Mouse (Mus musculus): ENCODE data around the gene Tmed4. TPM values are rescaled to one million over a fixed set of nuclear protein-coding genes. Genes with fewer than 3 reads are reported as not detected.

Gene Tmed4
- 10 to 100 TPM; 57.7 to 75.6 TPM for total RNA-seq (2021)
- long read RNA-seq, experiment 1, transcript Tmed4-201 (5 exons, 2,003 nt): major isoform, 83 of 94 reads
- long read RNA-seq, experiment 1, partial matches to known transcripts: 0 of 94 reads
- long read RNA-seq, experiment 1, other reads (novel, unspliced or antisense): 9 of 94 reads
- long read RNA-seq, experiment 2, transcript Tmed4-201 (5 exons, 2,003 nt): major isoform, 78 of 92 reads
- long read RNA-seq, experiment 2, partial matches to known transcripts: 3 of 92 reads
- long read RNA-seq, experiment 2, other reads (novel, unspliced or antisense): 8 of 92 reads

GRCm38 (mm10) chr11:6274387-6275093 lies at the start of gene Tmed4:
Tmed4 (minus strand) TSS chr11:6274870.
- Histone ChIP-seq H3K4me3 (peak within 1 kb of the TSS; percentile 87), H3K27ac (peak within 1 kb of the TSS; percentile 93)
- TF ChIP-seq CTCF (IDR thresholded peaks at IDR 0.05): peak; percentile 82
- DNase-seq: peak; percentile 99
- intact Hi-C loops (cut with DNase I): no loop called here

GRCm38 (mm10) chr11:6323348-6323747 lies 48.7 kb upstream of the Tmed4 start:
- TF ChIP-seq CTCF (IDR thresholded peaks at IDR 0.05): no peak
- H3K4me3 ChIP-seq: no peak overlapping the region
- intact Hi-C loops (cut with DNase I): no loop called here
- no peak overlapping the region for H3K27ac ChIP-seq
- no peak for DNase-seq

GRCm38 (mm10) chr11:6322086-6322485 lies 47.4 kb upstream of the Tmed4 start:
- Histone ChIP-seq H3K27ac (no peak overlapping the region), H3K4me3 (no peak overlapping the region)
- no peak for DNase-seq
- TF ChIP-seq CTCF (IDR thresholded peaks at IDR 0.05): no peak
- intact Hi-C loops (cut with DNase I): no loop called here

DNA sequence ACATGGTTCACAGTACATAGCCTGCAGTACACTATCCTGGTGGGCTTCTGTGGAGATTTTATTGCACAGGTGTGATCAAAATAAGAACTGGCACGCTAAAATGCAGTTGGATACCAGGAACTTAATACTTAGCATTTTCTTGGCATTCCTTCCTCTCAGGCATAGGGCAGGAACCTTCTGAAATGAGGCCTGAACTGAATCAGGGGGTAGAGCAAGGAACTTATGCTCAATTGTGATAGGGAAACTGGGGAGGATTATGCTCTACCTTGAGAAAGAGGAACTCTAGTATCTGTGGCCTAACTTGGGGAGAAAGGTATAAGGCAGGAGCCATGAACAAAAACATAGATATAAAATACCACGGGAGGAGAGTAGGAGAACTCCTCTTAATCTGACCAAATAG lies 44.7 kb upstream of the Tmed4 start:
- no peak for TF ChIP-seq CTCF (IDR thresholded peaks at IDR 0.05)
- Histone ChIP-seq H3K27ac (no peak overlapping the region), H3K4me3 (no peak overlapping the region)
- intact Hi-C loops (cut with DNase I): no loop called here
- DNase-seq: no peak

- no peak overlapping the region for H3K4me3 ChIP-seq
- TF ChIP-seq CTCF (IDR thresholded peaks at IDR 0.05): no peak
- no peak overlapping the region for H3K27ac ChIP-seq
- DNase-seq: no peak
- intact Hi-C loops (cut with DNase I): no loop called here
Observed at GRCm38 (mm10) chr11:6318559-6318958, 43.9 kb upstream of the Tmed4 start.

GRCm38 (mm10) chr11:6316821-6317220 lies 42.2 kb upstream of the Tmed4 start:
- intact Hi-C loops (cut with DNase I): no loop called here
- Histone ChIP-seq H3K4me3 (no peak overlapping the region), H3K27ac (no peak overlapping the region)
- no peak for TF ChIP-seq CTCF (IDR thresholded peaks at IDR 0.05)
- DNase-seq: no peak

GRCm38 (mm10) chr11:6313874-6314406 lies 39.3 kb upstream of the Tmed4 start:
- no peak for TF ChIP-seq CTCF (IDR thresholded peaks at IDR 0.05)
- no peak for DNase-seq
- Histone ChIP-seq H3K27ac (no peak overlapping the region), H3K4me3 (no peak overlapping the region)
- intact Hi-C loops (cut with DNase I): no loop called here

- Histone ChIP-seq H3K27ac (peak overlapping the region; percentile 35; the same call in 1 of the 2 replicates), H3K4me3 (no peak overlapping the region)
- DNase-seq: no peak
- TF ChIP-seq CTCF (IDR thresholded peaks at IDR 0.05): no peak
- intact Hi-C loops (cut with DNase I): no loop called here
Observed at GRCm38 (mm10) chr11:6308181-6308580, 33.5 kb upstream of the Tmed4 start.

- intact Hi-C loops (cut with DNase I): no loop called here
- Histone ChIP-seq H3K27ac (peak overlapping the region; percentile 68), H3K4me3 (peak overlapping the region; percentile 17; the same call in 1 of the 2 replicates)
- TF ChIP-seq CTCF (IDR thresholded peaks at IDR 0.05): no peak
- DNase-seq: no peak
Observed at GRCm38 (mm10) chr11:6305943-6306430, 31.3 kb upstream of the Tmed4 start.

DNA sequence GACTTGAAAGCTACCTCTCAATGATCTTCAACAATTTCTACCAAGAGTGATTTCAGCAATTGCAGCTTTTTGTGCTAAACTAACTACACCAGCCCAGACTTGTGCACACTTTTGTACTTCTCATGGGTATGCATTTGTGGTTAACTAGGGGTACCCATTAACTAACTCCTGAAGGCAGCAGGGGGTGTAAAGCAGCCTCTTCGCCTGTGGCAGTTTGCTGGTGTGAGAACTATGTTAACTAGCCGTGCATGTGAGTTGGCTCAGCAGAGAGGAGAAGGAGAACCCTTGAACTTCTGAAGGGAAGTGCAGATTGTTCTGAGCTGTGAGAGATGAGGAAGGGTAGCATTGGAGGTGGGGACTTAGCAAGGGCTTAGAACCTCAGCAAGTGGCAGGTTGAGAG lies 28.1 kb upstream of the Tmed4 start:
- no peak overlapping the region for H3K27ac ChIP-seq
- intact Hi-C loops (cut with DNase I): no loop called here
- no peak overlapping the region for H3K4me3 ChIP-seq
- DNase-seq: no peak
- TF ChIP-seq CTCF (IDR thresholded peaks at IDR 0.05): no peak

DNA sequence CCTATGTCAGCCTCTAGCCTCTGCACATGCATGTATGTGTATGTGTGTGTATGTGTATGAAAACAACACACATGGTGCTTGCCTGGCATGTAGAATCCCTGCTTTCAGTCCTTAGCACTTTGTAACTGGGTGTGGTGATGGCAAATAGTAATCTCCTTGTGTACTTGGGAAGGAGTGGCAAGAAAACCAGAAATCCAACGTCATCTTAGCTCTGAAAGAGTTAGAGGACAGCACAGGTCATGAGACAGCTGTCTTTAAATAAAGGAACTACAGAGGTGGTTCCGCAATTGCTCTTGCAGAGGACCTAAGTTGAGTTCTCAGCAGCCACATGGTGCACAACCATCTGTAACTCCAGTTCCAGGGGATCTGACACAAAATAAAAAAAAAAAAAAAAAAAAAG lies 24.8 kb upstream of the Tmed4 start:
- no peak for TF ChIP-seq CTCF (IDR thresholded peaks at IDR 0.05)
- peak overlapping the region; percentile 46; the same call in 1 of the 2 replicates for H3K27ac ChIP-seq
- no peak overlapping the region for H3K4me3 ChIP-seq
- DNase-seq: no peak
- intact Hi-C loops (cut with DNase I): no loop called here

DNA sequence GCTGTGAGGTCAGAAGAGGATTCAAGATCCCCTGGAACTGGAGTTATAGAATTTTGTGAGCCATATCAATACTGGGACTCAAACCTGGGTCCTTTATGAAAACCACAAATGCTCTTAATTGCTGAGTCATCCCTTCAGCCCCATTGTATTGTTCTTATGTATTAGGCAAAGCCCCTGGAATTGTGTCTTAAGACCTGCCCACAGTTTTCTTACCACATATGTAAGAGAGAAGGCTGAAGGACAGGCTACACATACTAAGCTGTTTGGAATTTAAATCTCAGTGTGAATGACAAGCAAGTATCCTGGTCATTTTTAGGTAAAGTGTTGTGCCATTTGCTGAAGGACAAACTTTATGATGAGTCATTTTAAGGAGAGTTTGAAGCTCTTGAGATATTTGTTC lies 21.4 kb upstream of the Tmed4 start:
- peak overlapping the region; percentile 96; the same call in 1 of the 2 replicates for H3K4me3 ChIP-seq
- peak overlapping the region; percentile 99 for H3K27ac ChIP-seq
- intact Hi-C loops (cut with DNase I): no loop called here
- no peak for TF ChIP-seq CTCF (IDR thresholded peaks at IDR 0.05)
- DNase-seq: no peak

DNA sequence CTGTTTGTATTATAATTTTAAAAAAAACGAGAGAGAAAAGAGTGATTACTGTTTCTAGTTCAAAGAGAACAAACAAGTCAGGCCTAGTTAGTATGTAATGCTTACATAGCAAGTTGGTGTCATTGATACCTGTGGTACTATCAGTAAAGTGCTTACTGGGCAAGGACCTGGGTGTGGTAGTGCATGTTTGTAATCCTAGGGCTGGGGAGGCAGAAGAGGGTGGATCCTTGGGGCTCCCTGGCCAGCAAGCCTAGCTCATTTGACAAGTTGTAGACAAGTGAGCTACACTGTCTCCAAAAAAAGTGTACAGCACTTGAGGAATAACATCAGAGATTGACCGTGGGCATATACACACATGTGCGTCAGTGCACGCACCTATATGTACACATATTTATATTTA lies 20.0 kb upstream of the Tmed4 start:
- intact Hi-C loops (cut with DNase I): no loop called here
- TF ChIP-seq CTCF (IDR thresholded peaks at IDR 0.05): no peak
- DNase-seq: no peak
- Histone ChIP-seq H3K4me3 (peak overlapping the region; percentile 96), H3K27ac (peak overlapping the region; percentile 99)

Data from gastrocnemius, adult 2 months (tissue).